Mouse (Mus musculus): ENCODE data around the gene Vmn1r196.

DNA sequence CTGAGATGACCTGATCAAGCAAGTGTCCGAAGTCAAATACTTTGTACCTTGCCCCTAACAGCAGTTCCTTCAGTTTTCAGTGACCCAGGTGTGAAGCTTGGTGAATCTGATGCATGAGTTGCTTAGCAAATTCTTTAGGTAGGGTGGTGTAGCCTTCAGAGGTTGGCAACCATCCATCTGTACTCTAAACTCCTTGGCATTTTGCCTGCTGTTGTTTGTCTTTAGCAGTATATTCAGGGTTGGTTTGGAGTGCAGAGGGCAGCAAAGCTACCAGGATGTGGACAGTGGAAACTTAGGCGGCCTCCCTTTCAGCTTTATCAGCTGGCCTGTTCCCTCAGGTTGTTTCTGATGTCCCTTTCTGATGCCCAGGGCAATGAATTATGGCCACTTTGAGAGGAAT is 25.6 kb downstream of the Vmn1r196 start:
- no peak for TF ChIP-seq CTCF (IDR thresholded peaks at IDR 0.05; ENCODE audit: insufficient read depth, low read depth, low read length)
- no peak for TF ChIP-seq POLR2A (IDR thresholded peaks at IDR 0.05; ENCODE audit: insufficient read depth, low read depth, low read length)

All from olfactory bulb, adult 2 months (tissue).